ENCODE assay signal across 20 mouse cellular contexts in genomic region chr19:52738946-52739345, GRCm38 (mm10).
A peak's percentile ranks its signal among the peaks of the same experiment; 100 is the strongest.
DNase-seq lines count a peak whose midpoint lies in the region; ATAC-seq lines count a peak whose summit lies in the region.
"Had no signal": no experiment of that assay in that cellular context is flagged by ENCODE, and none has a peak within 500 bp of the region (broad histone marks: within the 10 kb centered on the region; RNA-seq: fewer than 3 reads in every experiment).

No protein-coding gene starts in this region.

- ATAC-seq in frontal cortex, adult (ENCODE audit: low TSS enrichment) = peak; percentile 93
- ATAC-seq: activated CD4-positive, CD25-positive, alpha-beta regulatory T cell, adult 4 months; CD4-positive, CD25-positive, alpha-beta regulatory T cell, adult 4 months; forebrain, embryonic 13.5 days; forebrain, embryonic 15.5 days; forebrain, postnatal 0 days; Patski had no signal

- no peak for DNase-seq in frontal cortex, postnatal 25 days (ENCODE audit: low spot score in 2 of 2)
- DNase-seq in right cerebral cortex, adult 2 months (ENCODE audit: low spot score in 2 of 2) = peak; percentile 15 to 18
- no peak for DNase-seq in right cerebral cortex, postnatal 10 days (ENCODE audit: low spot score in 2 of 2)
- DNase-seq in cerebellum, adult 8-10 months = no peak
- DNase-seq: adrenal gland, adult 8-10 months; adrenal gland, postnatal 14 days; adrenal gland, postnatal 36 days; B cell, adult 2 months; cerebellum, adult 11 months; cerebellum, adult 18-20 months; cerebellum, adult 9-10 months; cerebellum, postnatal 10 days; cerebellum, postnatal 25 days; forebrain, postnatal 0 days had no signal

Comparison
In these comparisons a context has a peak if more than half of its experiments do, and no peak if none do; other contexts are left out.
1. DNase-seq: peak in right cerebral cortex, adult 2 months (2 of 2); none in frontal cortex, postnatal 25 days (0 of 2), right cerebral cortex, postnatal 10 days (0 of 2) and cerebellum, adult 8-10 months (single experiment).